Mouse (Mus musculus): ENCODE data around the gene Tmem191c. TPM values are rescaled to one million over a fixed set of nuclear protein-coding genes. Genes with fewer than 3 reads are reported as not detected.

Gene Tmem191c
- total RNA-seq, 2 experiments from 2014 or later: 121 to 123 TPM

DNA sequence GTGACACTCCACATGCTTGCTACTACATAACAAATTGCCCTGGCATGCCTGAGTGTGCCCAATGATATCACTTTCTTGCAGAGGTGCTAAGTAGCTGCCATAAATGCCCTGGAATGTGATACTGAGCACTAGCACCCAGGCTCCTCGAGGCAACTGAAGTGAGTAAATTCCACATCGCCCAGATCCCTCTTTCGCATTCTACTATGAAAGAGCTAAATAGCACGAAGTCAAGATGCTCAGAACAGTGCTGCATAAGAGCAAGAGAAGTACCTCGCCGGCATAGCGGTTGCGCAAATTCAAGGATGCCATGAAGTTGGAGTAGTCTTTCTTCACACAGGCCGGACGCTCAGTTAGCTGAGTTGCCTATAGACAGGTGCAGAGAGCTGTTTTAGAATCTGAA is 33.2 kb downstream of the Tmem191c start:
- intact Hi-C loops (cut with DNase I): no loop called here

DNA sequence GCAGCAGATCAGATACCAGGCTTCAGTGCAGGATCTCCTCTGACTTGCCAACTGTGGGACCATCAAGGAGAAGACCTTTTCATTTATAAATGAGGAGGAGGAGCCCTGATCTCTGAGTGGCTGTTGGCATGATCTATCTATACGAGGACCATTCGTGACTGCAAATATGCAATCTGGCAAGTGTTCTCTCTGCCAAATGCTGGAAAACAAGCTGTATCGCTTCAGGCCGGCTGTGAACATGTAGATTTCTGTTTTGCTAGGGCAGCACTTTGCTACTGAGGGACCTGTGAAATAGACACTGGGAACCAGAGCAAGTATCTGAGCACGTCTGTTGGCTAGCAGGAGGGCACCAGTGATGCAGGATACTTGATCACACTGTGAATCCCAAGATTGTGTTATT is 36.7 kb downstream of the Tmem191c start:
- intact Hi-C loops (cut with DNase I): no loop called here
- DNase-seq (ENCODE audit: extremely low spot score in 1 of 2, low spot score in 2 of 2): no peak

More for the DNA sequence above, 33.2 kb downstream of the Tmem191c start:
- DNase-seq (ENCODE audit: extremely low spot score in 1 of 2, low spot score in 2 of 2): no peak

DNA sequence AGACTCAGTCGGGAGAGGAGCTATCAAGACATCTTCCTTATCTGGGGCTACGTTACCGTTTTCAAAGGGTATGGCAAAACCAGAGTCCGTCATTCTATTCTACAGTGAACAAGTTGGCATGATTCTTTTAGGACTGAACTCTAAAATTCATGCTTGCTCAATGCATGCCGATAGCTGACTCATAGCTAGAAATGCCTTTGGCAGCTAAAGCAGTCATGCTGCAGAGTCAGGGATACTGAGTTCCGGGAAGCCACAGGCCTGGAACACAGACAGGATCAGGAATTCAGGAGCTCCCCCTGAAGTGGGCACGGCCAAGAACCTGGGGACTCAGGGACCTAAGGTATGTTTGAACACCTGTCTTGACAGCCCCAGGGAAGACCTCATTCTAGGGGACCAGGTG is 40.7 kb downstream of the Tmem191c start:
- DNase-seq (ENCODE audit: extremely low spot score in 1 of 2, low spot score in 2 of 2): no peak
- intact Hi-C loops (cut with DNase I): no loop called here

DNA sequence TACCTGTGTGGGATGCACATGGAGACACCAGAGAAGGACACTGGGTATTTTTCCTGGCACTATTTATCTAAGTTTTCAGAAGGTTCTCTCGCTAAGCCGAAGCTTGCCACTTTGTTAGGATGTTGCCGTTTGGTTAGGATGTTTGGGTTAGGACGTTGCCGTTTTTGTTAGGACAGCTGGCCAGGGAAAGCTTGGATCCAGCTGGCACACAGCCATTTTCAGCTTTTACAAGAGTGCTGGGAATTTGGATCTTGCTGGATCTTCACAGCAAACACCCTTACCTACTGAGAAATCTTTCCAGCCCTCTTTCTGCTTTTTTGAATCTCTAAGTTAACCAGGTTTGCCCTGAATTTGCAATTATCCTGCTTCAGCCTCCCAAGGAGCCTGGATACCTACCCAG is 45.6 kb downstream of the Tmem191c start:
- peak in 1 of 2 experiments; percentile 54 for DNase-seq (ENCODE audit: extremely low spot score in 1 of 2, low spot score in 2 of 2)
- intact Hi-C loops (cut with DNase I): no loop called here

DNA sequence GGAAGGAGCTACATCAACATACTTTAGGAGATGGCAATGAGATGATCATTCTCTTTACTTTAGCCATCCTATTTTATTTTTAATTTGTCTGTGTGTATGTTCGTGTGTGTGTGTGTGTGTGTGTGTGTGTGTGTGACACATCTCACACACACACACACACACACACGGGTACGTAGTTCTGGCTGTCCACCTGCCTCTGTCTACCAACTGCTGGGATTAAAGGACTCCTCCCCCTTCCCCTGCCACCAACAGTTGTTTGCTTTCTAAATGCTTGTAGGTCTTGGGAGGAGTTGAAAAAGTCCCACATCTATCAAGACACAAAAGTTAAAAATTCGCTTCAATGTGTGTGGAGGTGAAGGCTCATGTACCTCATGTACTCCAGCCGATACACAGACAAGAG is 48.9 kb downstream of the Tmem191c start:
- intact Hi-C loops (cut with DNase I): no loop called here
- DNase-seq (ENCODE audit: extremely low spot score in 1 of 2, low spot score in 2 of 2): no peak

DNA sequence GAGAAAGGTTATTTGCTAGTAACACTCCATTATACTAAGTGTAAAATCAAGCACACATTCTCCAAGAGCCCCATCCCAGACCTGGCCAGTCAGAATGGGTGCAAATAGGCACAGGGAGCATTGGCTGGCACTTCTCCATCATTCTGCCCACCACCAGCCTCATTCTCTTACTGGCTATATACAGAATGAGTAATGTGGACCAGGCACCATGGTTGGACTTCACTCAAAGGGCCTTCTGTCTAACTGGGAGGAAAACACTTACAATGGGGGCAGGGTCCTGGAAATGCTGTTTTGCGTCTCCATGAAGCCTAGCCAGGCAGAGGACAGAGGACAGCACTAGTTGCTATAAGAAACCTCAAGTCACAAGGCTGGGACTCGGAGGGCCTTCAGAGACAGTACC is 50.2 kb downstream of the Tmem191c start:
- DNase-seq (ENCODE audit: extremely low spot score in 1 of 2, low spot score in 2 of 2): no peak
- intact Hi-C loops (cut with DNase I): no loop called here

DNA sequence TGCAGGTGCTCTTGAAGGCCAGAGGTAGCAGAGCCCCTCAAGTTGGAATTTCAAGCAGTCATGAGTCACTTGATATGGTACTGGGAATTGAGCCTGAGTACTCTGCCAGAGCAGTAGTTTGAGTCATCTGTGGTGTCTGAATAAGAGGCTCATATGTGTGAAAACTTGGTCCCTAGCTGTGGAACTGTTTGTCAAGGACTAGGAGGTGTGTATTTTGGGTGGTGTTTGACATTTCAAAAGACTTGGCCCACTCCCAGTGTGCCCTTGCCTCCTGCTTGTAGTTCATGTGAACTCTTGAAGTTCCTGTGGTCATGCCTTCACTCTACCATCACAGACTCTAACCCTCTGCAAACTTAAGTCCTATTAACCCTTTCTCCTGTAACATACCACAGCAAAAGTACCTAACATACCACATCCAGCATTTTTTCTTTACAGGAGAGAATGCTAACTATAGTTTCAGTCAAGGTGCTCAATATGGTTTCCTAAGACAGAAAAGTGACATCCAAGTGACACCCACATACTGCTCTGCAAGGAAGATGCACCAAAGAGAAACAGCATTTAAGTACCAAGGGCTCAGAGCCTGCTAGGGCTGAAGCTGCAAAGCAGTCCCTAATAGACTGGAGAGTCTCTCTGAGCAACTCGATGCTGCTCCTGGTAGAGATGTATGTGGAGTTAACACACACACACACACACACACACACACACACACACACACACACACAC is 54.1 kb downstream of the Tmem191c start:
- DNase-seq (ENCODE audit: extremely low spot score in 1 of 2, low spot score in 2 of 2): no peak
- intact Hi-C loops (cut with DNase I): no loop called here

DNA sequence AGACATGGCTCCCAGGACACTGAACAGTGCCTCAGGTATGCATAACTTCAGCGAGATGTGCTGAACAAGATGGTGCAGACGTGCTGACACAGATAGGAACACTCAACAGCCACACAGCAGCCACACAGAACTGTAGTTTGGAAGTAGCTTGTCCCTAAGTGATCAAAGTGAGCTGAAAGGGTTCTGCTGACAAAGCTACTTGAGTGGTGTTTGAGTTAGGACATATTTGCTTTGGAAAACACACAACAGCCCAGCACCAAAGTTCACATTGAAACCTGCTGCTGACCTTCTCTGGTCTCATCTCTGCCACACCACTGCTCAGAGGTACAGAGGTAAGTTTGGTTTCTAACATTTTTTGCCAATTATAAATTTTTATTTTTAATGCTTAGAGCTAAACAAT is 55.2 kb downstream of the Tmem191c start, which contains the start of gene Serpind1:
Gene Serpind1, plus strand, starts transcription at position 256 of the 400 bp plus-strand sequence.
- intact Hi-C loops (cut with DNase I): no loop called here
- no peak for DNase-seq (ENCODE audit: extremely low spot score in 1 of 2, low spot score in 2 of 2)

DNA sequence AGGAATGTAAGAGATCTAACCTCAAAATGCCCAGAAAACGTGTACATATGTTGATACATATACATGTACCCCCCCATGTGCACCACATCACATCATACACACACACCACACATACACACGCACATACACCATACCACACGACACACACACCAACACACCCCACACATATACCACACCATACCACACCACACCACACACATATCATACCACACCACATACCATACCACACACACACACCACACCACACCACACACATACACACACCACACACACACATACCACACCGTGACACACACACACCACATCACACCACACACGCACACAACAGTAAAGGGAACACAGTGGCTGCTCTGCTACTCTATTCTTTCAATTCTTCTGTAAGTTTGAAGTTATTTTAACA is 56.0 kb downstream of the Tmem191c start:
- DNase-seq (ENCODE audit: extremely low spot score in 1 of 2, low spot score in 2 of 2): no peak
- intact Hi-C loops (cut with DNase I): no loop called here

Other genes starting within 250 kb of the Tmem191c start
- gene Ypel1, start 206.4 kb upstream of the Tmem191c start, total RNA-seq (2021): 10 to 100 TPM; 78.5 to 91.2 TPM
- gene Ppil2, start 164.8 kb upstream of the Tmem191c start, total RNA-seq (2021): 10 to 100 TPM; 84.6 to 87.7 TPM
- 1 to 10 TPM; 2.6 to 3.6 TPM for gene 2610318N02Rik, start 150.9 kb upstream of the Tmem191c start, total RNA-seq (2021)
- 10 to 100 TPM; 10.5 to 11.5 TPM for gene Sdf2l1, start 143.7 kb upstream of the Tmem191c start, total RNA-seq (2021)
- 10 to 100 TPM; 49.7 to 52.4 TPM for gene Ydjc, start 131.5 kb upstream of the Tmem191c start, total RNA-seq (2021)
- gene Ccdc116, start 128.8 kb upstream of the Tmem191c start, total RNA-seq (2021): 1 to 10 TPM; 7.7 to 8.7 TPM
- 100 to 1,000 TPM; 149 to 151 TPM for gene Ube2l3, start 73.4 kb upstream of the Tmem191c start, total RNA-seq (2021)
- gene Rimbp3, start 67.5 kb upstream of the Tmem191c start, total RNA-seq (2021): 1 to 10 TPM; 1.7 to 1.9 TPM
- 1 to 10 TPM; 6.6 TPM for gene Hic2, start 42.5 kb upstream of the Tmem191c start, total RNA-seq (2021)
- gene Serpind1, start 55.3 kb downstream of the Tmem191c start, total RNA-seq (2021): 1 to 10 TPM; 1.9 to 2.0 TPM
- gene Snap29, start 129.9 kb downstream of the Tmem191c start, total RNA-seq (2021): 10 to 100 TPM; 28.5 to 30.9 TPM
- 100 to 1,000 TPM; 198 to 199 TPM for gene Pi4ka, start 130.2 kb downstream of the Tmem191c start, total RNA-seq (2021)
- 10 to 100 TPM; 28.0 to 28.3 TPM for gene Crkl, start 175.9 kb downstream of the Tmem191c start, total RNA-seq (2021)
- gene Aifm3, start 213.5 kb downstream of the Tmem191c start, total RNA-seq (2021): 10 to 100 TPM; 24.4 to 27.2 TPM
- 100 to 1,000 TPM; 162 to 169 TPM for gene Lztr1, start 232.6 kb downstream of the Tmem191c start, total RNA-seq (2021)